Mouse (Mus musculus) forebrain, embryonic 14.5 days (tissue): Measurements from ENCODE around the gene Twist1. TPM values are rescaled to one million over a fixed set of nuclear protein-coding genes. Genes with fewer than 3 reads are reported as not detected.

Source experiments
- ATAC-seq: fragments of 200-750 bp; cut with Nextera tagmentation; 2 replicates; pipeline ENCODE4 v1.8.0; 2017; ENCODE audit warnings: mild to moderate bottlenecking, moderate library complexity
- DNase-seq: peaks from one replicate; pipeline ENCODE4 v3.0.0-alpha.2; 2015; ENCODE audit warnings: low spot score
- H3K27ac ChIP-seq: fragments of 300-500 bp; sonication (generic); 2 replicates; pipeline ENCODE4 v1.5.1; 2014; ENCODE audit warnings: low read depth, mild to moderate bottlenecking, control low read depth, low read length, moderate library complexity
- H3K27me3 ChIP-seq: fragments of 300-500 bp; sonication (generic); replicated peaks from 2 replicates; pipeline ENCODE4 v1.6.1; 2014; ENCODE audit warnings: low read length, control low read depth, mixed read lengths; ENCODE audit not compliant: control insufficient read depth, insufficient read depth
- H3K36me3 ChIP-seq: fragments of 300-500 bp; sonication (generic); 2 replicates; pipeline ENCODE4 v1.6.1; 2014; ENCODE audit warnings: low read length, control low read depth; ENCODE audit not compliant: control insufficient read depth, insufficient read depth
- H3K4me1 ChIP-seq: fragments of 300-500 bp; sonication (generic); 2 replicates; pipeline ENCODE4 v1.6.1; 2014; ENCODE audit warnings: antibody characterized with exemption, low read length, control low read depth; ENCODE audit not compliant: control insufficient read depth, insufficient read depth
- H3K4me2 ChIP-seq: fragments of 300-500 bp; sonication (generic); 2 replicates; pipeline ENCODE4 v1.6.1; 2014; ENCODE audit warnings: mild to moderate bottlenecking, control low read depth, low read length
- H3K4me3 ChIP-seq: fragments of 300-500 bp; sonication (generic); 2 replicates; pipeline ENCODE4 v1.5.1; 2014; ENCODE audit warnings: low read depth, low read length, control low read depth
- H3K9ac ChIP-seq: fragments of 300-500 bp; sonication (generic); 2 replicates; pipeline ENCODE4 v1.6.1; 2014; ENCODE audit warnings: mild to moderate bottlenecking, low read length, control low read depth, moderate library complexity
- H3K9me3 ChIP-seq: fragments of 300-500 bp; sonication (generic); replicated peaks from 2 replicates; pipeline ENCODE4 v1.6.1; 2016; ENCODE audit warnings: low read length, control low read depth, mixed read lengths; ENCODE audit not compliant: control insufficient read depth
- WGBS: fragments of 180-500 bp; shearing (Covaris S2); extraction: QIAGEN DNeasy Blood & Tissue Kit; methylation state at CpG from one replicate; pipeline ENCODE4 v1.1.7; 2014; 5-methylcytosine and 5-hydroxymethylcytosine counted together
- polyA plus RNA-seq: library from polyadenylated mRNA; unstranded; fragments of >200 nt; fragmentation: Nextera tagmentation; extraction: Ambion mirVana; gene quantifications from 2 replicates; pipeline ENCODE4 v1.2.1, GENCODE M21; 2014

Gene Twist1
- polyA plus RNA-seq, 1 experiment from 2014 or later = 0.69 TPM

DNA sequence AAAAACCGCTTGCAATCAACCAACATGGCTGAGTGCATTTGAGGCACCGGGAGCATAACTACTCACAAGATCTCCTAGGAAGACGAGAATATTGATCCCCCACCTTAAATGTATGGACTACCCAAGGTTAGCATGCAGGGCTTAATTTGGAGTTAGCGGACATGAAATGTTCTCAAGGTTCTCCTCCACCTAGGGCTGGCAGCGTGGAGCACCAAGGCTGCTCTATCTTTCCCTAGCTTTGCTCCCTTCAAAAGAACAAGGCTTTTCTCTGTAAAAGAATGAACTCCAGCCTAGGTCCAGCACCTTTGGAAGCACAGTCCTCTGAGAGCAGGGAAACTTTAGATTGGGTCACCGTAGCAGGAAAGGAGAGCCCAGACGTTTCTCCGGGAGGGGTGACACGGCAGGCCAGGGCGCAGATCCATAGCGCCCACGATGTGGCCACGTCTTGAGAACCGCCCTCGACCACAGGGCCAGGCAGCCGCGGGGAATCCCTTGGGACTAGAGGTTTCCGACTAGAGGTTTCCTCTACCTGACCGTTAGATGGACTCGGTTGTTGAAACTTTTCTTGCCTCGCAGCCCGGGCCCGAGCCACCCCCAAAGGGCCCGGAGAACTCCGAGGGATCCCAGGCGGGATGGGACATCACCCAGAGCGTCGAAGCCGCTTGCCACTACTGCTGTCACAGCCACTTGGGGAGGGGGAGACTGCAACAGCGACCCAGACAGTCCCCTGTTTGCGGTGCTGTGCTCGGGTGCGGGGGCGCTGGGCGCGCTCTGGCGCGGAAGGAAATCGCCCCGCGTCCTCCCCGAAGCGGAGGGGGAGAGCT lies 683 bp upstream of the Twist1 start:
- Histone ChIP-seq H3K9me3 (no peaks in the 10 kb centered on the region), H3K4me2 (peak overlapping the region; percentile 76), H3K27ac (no peak overlapping the region), H3K27me3 (peaks cover 82% of the 10 kb centered on the region), H3K36me3 (no peaks in the 10 kb centered on the region), H3K4me3 (peak overlapping the region; percentile 46), H3K4me1 (peaks cover 5% of the 10 kb centered on the region; the same call in 1 of the 2 replicates), H3K9ac (no peak overlapping the region)
- DNase-seq (peak; percentile 16), ATAC-seq (peak; percentile 29)
- 2% methylated on average over 38 of the region's 43 CpGs for WGBS

DNA sequence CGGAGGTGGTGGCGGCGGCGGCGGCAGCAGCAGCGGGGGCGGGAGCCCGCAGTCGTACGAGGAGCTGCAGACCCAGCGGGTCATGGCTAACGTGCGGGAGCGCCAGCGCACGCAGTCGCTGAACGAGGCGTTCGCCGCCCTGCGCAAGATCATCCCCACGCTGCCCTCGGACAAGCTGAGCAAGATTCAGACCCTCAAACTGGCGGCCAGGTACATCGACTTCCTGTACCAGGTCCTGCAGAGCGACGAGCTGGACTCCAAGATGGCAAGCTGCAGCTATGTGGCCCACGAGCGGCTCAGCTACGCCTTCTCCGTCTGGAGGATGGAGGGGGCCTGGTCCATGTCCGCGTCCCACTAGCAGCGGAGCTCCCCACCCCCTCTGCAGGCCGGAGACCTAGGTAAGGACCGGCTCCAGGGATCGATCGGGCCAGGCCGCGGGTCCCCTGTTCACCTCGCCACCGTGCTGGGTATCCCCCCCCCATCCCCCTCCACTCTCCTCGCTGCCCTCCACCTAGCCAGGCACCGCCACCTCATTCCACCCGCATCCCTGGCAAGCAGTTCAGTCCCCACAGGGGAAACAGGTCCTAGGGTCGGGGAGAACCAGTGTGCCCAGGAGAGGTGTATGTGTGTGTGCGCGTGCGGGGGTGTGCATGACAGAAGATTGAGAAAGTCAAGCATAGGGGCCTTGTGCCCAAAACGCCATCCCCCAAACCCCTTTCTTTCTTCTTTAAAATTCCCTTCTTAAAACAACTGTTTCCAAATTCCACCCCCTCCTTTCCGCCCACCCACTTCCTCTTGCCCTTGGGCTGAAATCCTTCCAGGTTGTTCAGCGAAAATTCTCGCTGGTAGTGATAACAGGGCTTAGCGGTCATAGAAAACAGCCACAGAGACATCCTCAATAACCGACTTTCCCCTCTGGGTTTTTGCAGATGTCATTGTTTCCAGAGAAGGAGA lies 1.0 kb downstream of the Twist1 start:
- Histone ChIP-seq H3K27ac (no peak overlapping the region), H3K4me1 (peaks cover 5% of the 10 kb centered on the region; the same call in 1 of the 2 replicates), H3K9ac (peak overlapping the region; percentile 55), H3K27me3 (peaks cover 86% of the 10 kb centered on the region), H3K4me2 (peak overlapping the region; percentile 76), H3K36me3 (no peaks in the 10 kb centered on the region), H3K9me3 (no peaks in the 10 kb centered on the region), H3K4me3 (peak overlapping the region; percentile 46)
- ATAC-seq (peak; percentile 10), DNase-seq (peak; percentile 41)
- WGBS = under 1% methylated on average over 54 of the region's 56 CpGs

DNA sequence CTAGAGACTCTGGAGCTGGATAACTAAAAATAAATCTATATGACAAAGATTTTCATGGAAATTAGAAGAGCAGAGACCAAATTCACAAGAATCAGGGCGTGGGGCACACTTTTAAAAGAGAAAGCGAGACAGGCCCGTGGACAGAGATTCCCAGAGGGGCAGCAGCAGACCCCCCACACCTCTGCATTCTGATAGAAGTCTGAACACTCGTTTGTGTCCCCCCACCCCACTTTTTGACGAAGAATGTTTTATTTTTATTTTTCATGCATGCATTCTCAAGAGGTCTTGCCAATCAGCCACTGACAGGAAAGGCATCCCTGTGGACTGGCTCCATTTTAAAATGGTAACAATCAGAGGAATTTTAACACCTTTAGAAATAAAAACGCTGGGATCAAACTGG lies 1.7 kb downstream of the Twist1 start:
- no peak overlapping the region for H3K9ac ChIP-seq
- H3K4me1 ChIP-seq = peaks cover 5% of the 10 kb centered on the region; the same call in 1 of the 2 replicates
- 0 out of 2 replicates have a peak overlapping the region, but pooled peaks have one; percentile 46 for H3K4me3 ChIP-seq
- ATAC-seq (no peak), DNase-seq (peak; percentile 7)
- H3K4me2 ChIP-seq = no peak overlapping the region
- peaks cover 87% of the 10 kb centered on the region for H3K27me3 ChIP-seq
- WGBS = 1% methylated on average over 6 of the region's 6 CpGs
- no peaks in the 10 kb centered on the region for H3K9me3 ChIP-seq
- no peaks in the 10 kb centered on the region for H3K36me3 ChIP-seq
- no peak overlapping the region for H3K27ac ChIP-seq

DNA sequence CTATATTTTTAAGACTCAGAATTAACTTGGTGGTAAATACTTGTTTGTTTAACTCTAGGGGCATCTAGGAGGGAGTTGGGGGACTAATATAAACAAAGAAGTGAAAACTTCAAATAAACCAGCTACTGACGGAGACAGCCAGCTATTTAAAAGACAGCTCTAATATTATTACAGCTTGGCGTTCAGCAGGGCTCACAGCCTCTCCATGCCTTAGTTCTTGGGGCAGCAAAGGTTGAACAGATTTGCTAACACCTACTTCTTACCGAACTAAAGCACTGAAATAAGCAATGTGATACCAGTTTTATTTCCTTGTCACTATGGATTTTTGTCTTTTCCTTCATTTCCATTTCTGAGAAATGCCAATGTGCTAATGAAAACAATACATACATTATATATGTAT lies 2.4 kb downstream of the Twist1 start:
- WGBS = 3% methylated on average over 3 of the region's 3 CpGs
- Histone ChIP-seq H3K27ac (no peak overlapping the region), H3K4me1 (peaks cover 5% of the 10 kb centered on the region; the same call in 1 of the 2 replicates), H3K9me3 (no peaks in the 10 kb centered on the region), H3K4me2 (no peak overlapping the region), H3K36me3 (no peaks in the 10 kb centered on the region), H3K9ac (no peak overlapping the region), H3K4me3 (no peak overlapping the region), H3K27me3 (peaks cover 87% of the 10 kb centered on the region)
- DNase-seq = peak; percentile 22
- ATAC-seq = no peak

DNA sequence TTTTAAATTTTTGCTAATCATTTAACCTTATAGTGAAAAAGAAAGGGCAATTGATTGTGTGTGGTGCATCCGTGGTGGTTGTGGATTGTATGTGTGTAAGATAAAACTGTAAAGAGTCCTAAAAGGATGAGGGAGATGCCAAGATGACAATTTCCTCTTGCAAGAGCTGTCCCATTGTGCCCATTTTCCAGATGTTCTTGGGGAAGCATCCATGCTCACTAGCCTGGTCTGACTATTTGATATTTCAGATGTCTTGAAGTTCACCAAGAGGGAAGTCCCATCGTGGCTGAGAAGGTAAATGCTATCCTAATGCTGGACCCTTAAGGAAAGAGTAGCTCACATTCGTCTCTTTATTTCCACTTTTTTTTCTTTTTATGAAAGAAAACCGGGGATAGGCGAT lies 3.5 kb downstream of the Twist1 start:
- no peak overlapping the region for H3K4me3 ChIP-seq
- DNase-seq (no peak), ATAC-seq (no peak)
- peaks cover 87% of the 10 kb centered on the region for H3K27me3 ChIP-seq
- H3K9me3 ChIP-seq = no peaks in the 10 kb centered on the region
- no peak overlapping the region for H3K27ac ChIP-seq
- no peaks in the 10 kb centered on the region for H3K36me3 ChIP-seq
- 10% methylated on average over 5 of the region's 5 CpGs for WGBS
- H3K4me2 ChIP-seq = no peak overlapping the region
- peaks cover 5% of the 10 kb centered on the region; the same call in 1 of the 2 replicates for H3K4me1 ChIP-seq
- no peak overlapping the region for H3K9ac ChIP-seq

DNA sequence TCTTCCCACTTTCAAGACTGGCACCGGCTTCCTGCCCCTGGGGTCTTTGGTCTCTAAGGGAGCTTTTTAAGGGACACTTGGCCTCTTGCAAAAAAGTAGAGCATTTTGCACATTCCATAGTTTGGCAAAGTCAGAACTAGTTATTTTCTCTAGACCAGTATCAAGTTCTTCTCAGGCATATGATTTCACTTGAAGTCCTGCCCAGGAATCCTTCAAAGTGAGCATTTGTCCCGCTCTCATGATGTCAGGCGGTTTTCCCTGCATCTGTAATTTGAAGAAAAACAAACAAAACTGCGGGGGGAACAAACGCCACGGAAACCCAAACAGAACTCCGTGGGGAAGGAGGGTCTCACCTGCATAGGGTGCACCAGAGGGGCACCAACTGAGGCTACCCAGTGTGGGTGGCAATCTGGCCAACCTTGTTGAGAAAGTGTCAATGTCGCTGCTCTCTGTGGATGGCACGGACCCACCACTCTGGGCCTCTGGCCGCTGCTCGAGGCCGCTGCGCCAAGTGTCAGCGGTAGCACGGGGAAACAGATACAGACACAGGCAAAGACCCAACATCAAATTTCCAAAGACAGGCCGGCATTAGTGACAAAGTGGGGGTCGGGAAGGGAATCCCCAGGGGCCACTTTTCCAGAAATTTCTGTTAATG lies 4.8 kb downstream of the Twist1 start:
- no peaks in the 10 kb centered on the region for H3K9me3 ChIP-seq
- peaks cover 88% of the 10 kb centered on the region for H3K27me3 ChIP-seq

DNA sequence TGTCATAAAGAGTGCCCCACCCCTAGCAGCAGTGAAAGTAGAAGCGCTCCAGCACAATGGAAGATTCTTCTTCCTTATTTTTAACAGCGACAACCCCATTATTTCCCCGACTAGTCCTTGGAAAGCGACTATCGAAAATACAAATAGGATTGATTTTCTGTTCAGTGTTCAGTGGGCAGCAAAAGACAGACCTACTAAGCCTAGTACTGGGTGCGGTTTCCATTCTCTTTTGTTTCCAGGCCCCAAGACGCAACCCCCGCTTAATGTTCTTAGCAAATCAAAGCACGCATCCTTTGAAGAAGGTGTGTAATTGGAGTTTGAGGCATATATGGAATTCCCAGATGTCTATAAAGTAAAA lies 5.3 kb downstream of the Twist1 start:
- no peaks in the 10 kb centered on the region for H3K36me3 ChIP-seq
- no peak overlapping the region for H3K27ac ChIP-seq
- H3K27me3 ChIP-seq = peaks cover 88% of the 10 kb centered on the region
- ATAC-seq = no peak
- no peak overlapping the region for H3K4me3 ChIP-seq
- 2% methylated on average over 9 of the region's 9 CpGs for WGBS
- no peak overlapping the region for H3K4me2 ChIP-seq
- DNase-seq = peak; percentile 7
- no peak overlapping the region for H3K9ac ChIP-seq
- H3K4me1 ChIP-seq = peaks cover 5% of the 10 kb centered on the region; the same call in 1 of the 2 replicates
- H3K9me3 ChIP-seq = no peaks in the 10 kb centered on the region

More for the DNA sequence above, 4.8 kb downstream of the Twist1 start:
- peak; percentile 20 for DNase-seq
- H3K4me3 ChIP-seq = no peak overlapping the region
- H3K4me1 ChIP-seq = peaks cover 5% of the 10 kb centered on the region; the same call in 1 of the 2 replicates
- no peak for ATAC-seq
- no peak overlapping the region for H3K27ac ChIP-seq
- no peaks in the 10 kb centered on the region for H3K36me3 ChIP-seq
- no peak overlapping the region for H3K4me2 ChIP-seq
- 3% methylated on average over 17 of the region's 17 CpGs for WGBS
- H3K9ac ChIP-seq = no peak overlapping the region

DNA sequence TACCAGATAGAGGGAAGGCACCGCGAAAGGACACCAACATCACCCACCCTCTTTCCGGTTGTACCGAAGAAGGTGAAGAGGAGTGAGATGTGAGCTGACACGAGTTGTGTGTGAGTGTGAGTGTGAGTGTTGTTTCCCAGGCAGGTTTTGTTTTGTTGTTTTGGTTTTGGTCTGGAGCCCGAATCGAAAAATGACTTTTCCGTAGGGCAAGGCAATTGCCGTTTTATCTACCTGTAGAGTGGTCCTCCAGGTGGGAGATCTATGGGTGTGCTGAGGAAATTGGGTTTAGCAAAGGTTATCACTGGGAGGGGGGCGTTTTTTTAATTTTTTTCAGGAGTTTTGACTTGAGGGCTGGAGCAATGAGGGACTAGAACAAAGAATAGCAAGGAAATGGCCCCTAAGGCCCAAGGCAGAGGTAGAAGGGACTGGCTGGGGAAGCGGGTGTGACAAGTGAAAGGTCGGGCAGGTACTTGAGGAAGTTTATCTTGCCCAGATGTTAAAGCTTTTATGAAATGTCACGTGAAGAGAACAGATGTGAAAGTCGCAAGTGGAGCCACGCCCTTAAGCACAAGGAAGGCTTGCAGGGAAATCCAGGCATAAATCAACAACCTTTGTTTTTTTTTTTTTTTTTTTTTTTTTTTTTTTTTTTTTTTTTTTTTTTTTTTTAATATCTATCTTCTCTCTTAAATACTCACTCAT lies 6.3 kb downstream of the Twist1 start:
- H3K36me3 ChIP-seq = no peaks in the 10 kb centered on the region
- no peak for DNase-seq
- H3K27me3 ChIP-seq = peaks cover 87% of the 10 kb centered on the region
- WGBS = 2% methylated on average over 15 of the region's 15 CpGs
- H3K9ac ChIP-seq = no peak overlapping the region
- no peak for ATAC-seq
- H3K4me2 ChIP-seq = no peak overlapping the region
- H3K4me1 ChIP-seq = no peaks in the 10 kb centered on the region
- H3K27ac ChIP-seq = no peak overlapping the region
- no peaks in the 10 kb centered on the region for H3K9me3 ChIP-seq
- H3K4me3 ChIP-seq = no peak overlapping the region
